Mouse (Mus musculus) layer of hippocampus, adult 18-20 months (tissue): Measurements from ENCODE around the gene Tsks. TPM values are rescaled to one million over a fixed set of nuclear protein-coding genes. Genes with fewer than 3 reads are reported as not detected.
A peak's percentile ranks its signal among the peaks of the same experiment; 100 is the strongest.

Experiments
- DNase-seq, 2 experiments: peaks; one replicate each; pipeline ENCODE4 v3.0.0; 2022; ENCODE audit warnings: low spot score in 2 of 2
- total RNA-seq, 2 experiments: library from RNA; stranded (reverse); gene quantifications; 2 replicates each; pipeline ENCODE4 v1.2.3; 2021

Gene Tsks
- total RNA-seq, 2 experiments from 2014 or later, result 0.79 to 1.2 TPM

DNA sequence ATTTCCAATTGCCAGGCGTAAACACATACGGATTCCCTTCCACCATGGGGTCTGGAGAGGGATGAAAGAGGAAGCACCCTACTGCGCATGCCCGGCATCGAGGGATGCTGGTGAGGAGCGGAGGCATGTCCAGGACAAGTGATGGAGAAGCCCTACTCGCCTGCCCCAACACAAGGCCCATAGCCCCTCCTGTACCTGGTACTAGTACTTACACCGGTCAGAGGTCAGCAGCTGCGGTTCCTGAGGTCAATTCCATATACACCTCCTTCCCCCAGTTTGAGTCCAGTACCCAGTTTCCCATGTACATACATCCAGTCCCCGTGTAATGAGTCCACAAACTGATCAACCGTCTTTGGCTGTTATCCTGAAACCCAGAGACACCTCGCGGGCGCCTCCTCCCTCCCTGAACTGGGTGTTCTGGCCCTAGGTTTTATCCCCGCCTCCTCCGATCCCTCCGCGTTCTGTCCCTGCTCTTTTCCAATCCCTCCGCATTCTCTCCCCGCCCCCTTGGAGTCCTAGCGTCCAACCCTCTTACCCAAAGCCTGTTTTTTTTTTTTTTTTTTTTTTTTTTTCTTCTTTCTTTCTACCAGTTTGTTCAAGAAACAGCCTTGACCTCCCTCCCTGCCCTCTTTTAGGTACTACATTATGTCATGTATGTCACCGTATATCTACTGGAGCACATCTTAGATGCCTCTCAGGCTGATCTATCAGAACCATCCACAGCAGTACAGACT, 31.5 kb downstream of the Tsks start, which contains the start of gene Cpt1c:
Gene Cpt1c (minus strand): TSS at position 469 of the 734 bp plus-strand sequence.
- DNase-seq, result peak; percentile 83 to 94

DNA sequence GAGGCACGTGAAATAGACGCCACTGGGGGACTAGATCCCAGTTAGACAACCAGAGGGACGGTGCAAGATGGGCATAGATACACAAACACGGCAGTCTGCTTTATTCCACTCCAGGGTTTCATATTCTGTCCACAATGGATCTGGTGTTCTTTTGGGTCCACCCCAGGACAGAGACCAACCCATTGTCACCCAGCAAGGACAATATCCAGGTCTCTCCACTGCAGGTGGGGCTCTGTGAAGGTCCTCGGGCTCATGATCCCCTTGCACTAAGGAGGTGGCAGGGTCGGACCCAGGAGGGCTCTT, 32.1 kb downstream of the Tsks start:
- DNase-seq, result no peak

DNA sequence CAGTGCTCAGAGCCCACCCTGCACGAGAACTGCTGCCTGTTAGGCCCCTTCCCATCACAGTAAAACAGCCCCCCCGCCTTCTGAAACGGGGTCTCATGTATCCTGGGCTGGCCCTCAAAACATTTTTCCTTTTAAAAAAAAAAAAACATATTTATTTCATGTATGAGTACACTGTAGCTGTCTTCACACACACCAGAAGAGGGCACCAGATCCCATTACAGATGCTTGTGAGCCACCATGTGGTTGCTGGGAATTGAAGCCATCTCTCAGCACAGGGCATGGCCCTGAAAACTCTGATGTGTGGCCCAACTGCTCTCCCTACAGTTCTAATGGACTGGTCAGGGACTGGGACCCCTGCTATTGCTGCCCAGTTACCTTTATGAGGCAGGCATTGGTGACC, 35.3 kb downstream of the Tsks start:
- no peak for DNase-seq

DNA sequence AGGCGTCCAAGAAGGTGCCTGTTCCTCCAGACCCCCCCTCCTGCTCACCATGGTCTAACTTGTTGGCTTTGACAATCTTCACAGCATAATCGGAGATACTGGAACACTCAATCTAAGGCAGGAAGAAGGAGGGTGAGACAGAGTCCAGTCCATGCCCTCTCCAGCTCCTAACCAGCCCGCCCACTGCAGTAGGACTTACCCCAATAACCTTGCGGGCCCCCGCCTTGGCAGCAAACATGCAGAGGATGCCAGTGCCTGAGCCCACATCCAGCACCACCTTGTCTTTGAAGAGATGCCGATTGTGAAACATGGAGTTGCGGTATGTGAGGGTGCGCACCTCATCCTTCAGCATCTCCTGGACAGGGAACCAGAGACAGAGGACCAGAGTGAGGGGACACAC, 38.5 kb downstream of the Tsks start:
- no peak for DNase-seq

DNA sequence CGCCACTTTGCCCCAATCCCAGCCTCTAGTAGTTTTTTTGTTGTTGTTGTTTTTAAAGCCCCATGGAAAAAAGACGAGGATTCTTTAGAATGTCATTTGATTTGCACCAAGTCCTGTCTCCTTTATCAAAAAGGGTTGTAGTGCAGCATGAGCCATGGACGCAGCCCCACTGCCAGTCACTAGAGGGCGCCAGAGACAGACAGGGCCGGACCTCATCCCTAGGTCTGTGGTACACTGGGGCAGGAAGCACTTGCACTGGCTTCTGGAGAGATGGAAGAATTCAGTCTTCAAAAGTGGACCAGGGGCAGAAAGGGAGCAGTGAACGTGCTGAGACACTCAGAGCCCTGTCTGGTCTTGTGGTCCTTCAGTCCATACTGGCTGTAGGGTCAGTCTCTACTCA, 40.1 kb downstream of the Tsks start:
- DNase-seq, result peak; percentile 69 to 90

DNA sequence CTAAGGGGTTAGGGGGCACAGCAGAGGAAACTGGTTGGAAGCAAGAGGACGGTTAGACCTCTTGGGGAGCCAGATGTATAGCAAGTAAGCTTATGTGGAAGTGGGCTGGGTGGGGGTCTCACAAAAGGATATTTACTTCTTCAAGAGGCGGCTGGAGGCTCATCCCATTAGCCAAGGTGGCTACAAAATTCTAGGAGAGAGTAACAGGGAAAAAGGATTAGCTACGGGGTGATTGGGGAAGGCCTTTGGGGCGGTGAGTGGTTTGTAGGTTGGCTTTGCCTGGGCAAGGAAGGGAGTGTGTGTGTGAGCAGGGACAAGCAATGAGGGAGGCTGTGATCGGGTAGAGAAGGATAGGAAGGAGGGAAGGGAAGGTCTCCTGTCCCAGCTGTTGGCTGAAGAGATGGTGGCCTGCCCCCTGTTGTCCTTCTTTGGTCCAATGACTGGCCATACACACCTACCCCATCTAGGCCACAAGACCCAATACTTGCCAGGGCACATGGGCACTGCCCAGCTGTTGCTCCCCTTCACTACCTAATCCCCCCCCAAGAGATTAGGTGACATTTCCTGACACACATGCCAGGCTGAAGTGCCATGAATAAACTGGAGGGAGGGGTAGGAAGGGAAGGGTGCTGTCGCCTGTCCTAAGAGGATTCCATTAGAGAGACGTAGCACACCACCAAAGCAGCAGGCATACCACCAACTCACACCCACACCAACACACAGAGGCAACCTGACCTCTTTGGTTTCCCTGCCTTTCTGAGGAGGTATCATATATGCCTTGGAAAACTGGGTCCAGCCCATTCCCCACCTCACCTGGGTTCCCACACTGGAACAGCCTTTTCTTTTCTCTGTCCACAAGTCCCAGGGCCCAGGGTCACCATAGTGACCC, 41.2 kb downstream of the Tsks start:
- DNase-seq, result no peak

DNA sequence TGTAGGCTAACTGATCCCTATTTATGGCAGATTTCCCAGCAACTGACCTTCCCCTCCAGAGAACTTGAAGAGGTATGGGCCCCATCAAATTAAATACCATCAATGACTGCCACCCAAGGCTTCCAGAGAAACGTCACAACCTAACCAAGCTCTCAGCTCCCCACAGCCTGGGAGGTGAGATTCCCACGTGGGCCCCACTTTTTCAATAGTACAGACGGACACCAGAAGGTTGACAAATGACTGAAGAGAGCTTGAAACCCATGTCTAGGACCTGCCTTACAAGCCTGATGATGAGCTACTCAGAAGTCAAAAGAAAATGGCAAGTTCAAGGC, 41.8 kb downstream of the Tsks start:
- DNase-seq, result no peak

DNA sequence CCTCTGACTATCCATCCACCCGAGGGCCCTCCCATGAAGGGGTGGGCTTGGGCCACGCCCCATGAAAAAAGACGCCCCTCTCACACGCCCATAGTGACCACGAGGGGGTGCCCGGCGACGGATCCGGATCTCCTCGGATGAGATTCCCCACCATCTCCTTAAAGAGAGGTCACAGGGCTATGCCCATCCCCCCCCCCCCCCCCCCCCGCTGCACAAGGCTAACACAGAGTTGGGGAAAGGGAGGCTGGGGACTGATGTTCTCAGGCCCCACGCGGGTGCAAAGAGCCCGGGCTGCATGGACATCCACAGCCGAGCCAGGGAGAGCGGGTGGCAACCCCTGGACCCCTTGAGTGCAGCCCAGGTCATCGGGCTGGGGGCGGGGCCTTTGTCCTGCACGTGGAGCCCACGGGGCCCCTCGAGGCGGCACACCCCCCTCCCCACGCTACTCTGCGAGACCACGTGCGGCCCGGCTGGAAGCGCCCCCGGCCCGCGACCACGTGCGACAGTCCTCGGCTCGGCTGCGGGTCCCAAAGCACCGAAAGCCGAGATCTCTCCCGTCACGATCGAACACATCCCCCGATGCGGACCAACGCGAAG, 42.7 kb downstream of the Tsks start:
- peak in 1 of 2 experiments; percentile 54 for DNase-seq

DNA sequence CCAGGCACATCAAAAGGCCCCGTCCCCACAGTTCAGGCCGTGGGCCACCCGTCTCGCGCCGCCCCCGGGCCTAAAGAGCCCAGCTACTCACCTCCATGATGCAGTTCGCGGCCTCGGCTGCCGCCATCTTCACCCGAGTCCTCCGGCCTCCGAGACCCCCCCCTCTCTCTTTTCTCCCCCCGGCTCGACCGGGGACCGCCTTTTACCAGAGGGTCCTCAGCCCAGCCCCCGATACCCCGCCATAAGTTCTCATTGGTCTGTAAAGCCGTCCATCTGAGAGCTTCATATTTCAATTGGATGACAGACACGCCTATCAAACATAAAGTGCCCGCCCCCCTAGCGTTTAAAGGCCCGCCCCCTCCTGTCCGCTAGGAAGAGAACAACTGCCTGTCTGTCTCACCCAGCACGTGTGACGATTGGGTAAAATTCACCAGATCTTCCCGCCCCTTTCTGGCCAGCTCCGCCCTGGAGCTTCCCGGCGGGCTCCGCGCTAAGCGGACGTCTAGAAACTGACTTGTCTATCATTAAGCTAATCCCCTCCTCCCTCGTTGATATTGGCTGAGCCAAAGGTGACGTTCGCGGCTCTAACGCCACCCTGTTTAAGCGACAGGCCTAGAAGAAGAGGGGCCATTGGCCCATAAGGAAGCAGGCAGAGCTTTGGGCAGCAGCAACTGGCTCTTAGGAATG, 43.3 kb downstream of the Tsks start, which contains the start of gene Prmt1:
Gene Prmt1 (minus strand): TSS at position 377 of the 687 bp plus-strand sequence.
- DNase-seq, result peak; percentile 99

DNA sequence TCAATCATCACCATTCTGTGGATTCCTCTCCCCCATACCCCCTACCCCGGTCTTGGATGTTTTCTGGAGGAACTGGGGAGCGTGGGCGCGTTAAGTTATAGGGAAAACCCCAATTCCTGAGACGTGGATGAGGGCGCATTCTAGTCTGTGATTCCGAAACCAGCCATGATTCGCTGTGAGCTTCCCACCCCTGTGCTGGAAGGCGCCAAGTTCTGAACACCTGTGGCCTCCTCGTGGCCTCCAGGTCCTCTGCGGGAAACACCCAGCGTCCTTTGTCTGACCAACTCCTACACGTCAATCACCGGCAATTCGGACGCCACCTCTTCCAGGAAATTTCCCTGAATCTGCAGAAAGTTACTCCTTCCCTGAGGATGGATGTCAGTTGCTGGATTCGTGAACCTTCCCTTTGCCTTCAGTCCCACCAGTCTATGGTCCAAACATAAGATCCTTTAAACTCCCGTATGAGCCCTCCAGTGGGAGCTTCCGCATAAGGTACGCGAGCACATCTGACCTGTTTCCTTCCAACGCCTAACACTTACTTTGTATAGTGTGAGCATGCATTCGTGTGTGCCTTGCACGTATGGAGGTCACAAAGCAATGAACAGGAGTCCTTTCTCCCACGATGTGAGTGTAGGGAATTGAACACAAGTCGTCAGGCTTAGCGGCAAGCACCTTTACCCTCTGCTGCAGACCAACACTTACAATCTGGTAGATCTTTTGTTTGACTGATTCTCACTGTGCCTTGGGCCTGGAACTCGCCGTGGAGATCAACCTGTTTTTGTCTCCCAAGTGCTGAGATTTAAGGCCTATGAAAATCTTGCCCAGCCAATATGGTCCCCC, 44.1 kb downstream of the Tsks start:
- DNase-seq, result no peak

DNA sequence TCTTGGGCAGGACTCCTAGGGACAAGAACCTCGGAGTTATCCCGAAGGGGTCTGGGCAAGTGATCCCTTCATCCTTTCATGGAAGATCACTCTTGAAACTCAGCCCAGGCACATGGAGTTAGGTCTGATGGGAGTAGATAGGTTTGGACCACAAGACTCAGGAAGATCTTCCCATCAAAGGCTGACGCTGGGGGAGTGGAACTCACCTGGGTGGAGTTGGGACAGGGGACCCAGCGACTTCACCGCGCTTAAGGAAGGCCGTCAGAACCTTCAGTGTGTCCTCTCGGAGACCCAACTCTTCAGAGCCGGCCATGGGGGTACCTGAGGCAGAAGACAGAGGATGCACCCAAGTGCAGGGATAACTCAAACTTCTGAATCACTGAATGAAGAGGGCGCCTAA, 53.7 kb downstream of the Tsks start:
- DNase-seq, result no peak

DNA sequence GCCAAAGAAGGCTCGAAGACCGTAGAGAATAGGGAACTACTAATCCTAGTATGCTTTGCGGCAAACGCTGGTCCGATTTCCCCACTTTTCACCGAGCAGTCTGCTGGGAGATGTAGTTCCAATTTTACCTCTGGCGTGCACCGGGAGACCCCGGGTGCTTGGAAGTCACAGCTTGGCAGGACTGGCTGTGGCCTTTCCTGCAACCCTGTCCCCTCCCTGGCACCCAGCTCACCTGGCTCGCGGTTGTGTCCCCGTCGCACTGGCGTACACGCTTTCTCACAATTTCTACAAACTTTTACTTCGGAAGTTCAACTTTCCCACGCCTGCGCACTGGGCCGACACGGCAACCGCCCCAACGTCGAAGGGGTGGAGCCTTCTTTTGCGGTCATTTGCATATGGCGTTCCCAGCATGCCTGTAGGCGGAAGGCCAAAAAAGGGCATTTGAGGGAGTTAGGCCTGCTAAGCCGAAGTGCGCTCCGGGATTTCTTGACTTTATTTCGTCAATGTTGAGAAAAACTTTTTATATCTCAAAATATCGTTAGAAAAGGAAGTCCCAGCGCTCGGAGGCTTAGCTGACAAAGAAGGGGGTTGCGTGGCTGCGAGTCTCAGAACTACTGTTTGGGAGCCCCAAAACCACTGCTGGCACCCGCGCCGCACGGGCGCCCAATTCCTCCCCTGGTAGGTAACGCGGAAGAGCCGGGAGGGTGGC, 54.4 kb downstream of the Tsks start, which contains the start of gene Irf3:
Gene Irf3 (plus strand): TSS at position 418 of the 709 bp plus-strand sequence.
- DNase-seq, result peak; percentile 95 to 98

DNA sequence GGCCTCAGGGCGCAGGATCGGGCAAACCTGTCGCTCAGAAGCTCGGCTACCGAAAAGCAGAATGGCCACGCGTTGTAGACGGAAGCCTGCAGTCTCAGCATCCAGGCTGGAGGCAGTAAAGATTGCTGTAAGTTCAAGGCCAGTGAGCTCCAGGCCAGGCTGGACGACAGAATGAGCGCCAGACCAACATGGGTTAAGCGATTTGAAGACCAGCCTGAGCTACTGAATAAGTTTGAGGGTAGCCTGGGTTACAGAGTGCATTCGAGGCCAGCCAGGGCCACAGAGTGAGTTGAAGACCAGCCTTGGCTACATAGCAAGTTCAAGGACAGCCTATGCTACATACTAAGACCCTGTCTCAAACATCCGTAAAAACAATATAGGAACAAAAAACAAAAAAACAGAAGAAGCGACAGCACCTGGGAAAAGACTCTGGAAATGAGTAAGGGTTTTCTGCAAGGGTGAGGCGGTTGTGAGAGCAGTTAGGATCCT, 55.0 kb downstream of the Tsks start:
- no peak for DNase-seq

DNA sequence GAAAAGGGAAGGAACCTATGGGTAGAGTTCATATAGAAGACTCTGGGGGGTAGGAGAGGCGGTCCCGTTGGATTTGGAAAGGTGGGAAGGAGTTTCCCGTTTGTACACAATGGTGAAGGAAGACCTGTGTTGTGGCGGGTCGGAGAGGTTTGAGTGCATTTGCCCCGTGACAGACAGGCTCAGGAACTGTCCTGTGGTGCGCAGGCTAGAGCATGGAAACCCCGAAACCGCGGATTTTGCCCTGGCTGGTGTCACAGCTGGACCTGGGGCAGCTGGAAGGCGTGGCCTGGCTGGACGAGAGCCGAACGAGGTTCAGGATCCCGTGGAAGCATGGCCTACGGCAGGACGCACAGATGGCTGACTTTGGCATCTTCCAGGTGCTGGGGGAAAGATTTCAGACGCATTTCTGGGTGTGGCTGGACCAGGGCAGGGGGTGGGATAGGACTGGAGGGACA, 55.5 kb downstream of the Tsks start, which contains the start of gene Bcl2l12:
Gene Bcl2l12 (minus strand): TSS at position 212 of the 455 bp plus-strand sequence.
- no peak for DNase-seq

DNA sequence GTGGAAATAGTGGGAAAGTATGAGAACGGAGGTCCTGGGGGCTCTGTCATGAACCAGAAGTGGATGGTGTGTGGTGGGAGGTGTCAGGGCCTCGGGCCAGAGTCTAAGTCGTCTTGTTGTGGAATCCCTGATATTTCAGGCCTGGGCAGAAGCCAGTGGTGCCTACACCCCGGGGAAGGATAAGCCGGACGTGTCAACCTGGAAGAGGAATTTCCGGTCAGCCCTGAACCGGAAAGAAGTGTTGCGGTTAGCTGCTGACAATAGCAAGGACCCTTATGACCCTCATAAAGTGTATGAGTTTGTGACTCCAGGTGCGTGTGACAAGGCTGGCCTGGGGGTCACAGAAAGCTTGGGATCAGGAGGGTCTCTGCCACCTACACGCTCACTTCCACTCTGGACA, 56.7 kb downstream of the Tsks start:
- no peak for DNase-seq

DNA sequence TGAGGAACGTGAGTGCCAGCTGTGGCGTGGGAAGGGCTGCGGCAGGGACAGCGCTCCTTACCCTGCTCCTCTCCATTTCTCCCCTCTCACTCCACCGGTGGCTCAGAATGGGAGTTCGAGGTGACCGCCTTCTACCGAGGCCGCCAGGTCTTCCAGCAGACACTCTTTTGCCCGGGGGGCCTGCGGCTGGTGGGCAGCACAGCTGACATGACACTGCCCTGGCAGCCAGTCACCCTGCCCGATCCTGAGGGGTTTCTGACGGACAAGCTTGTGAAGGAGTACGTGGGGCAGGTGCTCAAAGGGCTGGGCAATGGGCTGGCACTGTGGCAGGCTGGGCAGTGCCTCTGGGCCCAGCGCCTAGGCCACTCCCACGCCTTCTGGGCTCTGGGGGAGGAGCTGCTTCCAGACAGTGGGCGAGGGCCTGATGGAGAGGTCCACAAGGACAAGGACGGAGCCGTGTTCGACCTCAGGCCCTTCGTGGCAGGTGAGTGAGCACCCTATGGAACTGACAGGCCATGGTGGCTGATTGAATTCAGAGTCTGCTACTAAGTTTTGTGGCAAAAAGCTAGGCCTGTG, 57.6 kb downstream of the Tsks start:
- no peak for DNase-seq

DNA sequence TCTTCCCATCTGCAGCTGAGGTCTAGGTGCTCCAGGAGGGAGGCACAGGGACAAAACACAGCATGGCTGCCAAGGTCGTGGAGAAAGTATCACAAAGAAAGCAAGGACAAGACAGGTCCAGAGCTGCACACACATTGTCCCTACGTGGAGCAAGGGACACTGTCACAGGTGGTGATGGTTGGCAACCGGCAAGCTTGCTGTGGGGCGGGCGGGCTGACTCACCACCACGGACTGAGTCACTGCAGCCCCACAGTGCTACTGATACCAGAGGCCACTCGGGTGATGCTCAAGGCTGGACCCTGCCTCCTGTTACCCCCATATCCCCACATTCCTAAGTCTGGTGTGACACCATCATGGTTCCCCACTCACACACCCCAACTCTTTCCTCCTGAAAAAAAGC, 59.4 kb downstream of the Tsks start:
- no peak for DNase-seq

DNA sequence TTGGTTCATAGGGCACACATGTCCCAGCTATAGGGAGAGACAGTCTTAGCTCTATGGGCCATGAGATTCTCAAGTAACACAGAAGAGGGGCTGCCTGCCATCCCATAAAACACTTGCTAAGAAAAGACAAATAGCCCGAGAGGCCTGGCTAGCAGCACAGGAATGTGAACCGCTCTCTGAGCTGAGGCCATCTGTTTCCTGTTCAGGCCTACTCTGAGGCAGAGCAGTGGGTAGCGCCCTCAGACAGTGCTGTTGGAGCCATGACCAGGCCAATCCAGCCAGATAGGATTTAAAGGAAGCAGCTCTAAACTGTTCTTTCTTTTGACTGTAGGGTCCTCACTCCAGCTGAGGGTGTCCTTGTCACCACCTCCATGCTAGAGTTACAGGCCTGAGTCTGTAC, 61.5 kb downstream of the Tsks start:
- DNase-seq, result no peak

DNA sequence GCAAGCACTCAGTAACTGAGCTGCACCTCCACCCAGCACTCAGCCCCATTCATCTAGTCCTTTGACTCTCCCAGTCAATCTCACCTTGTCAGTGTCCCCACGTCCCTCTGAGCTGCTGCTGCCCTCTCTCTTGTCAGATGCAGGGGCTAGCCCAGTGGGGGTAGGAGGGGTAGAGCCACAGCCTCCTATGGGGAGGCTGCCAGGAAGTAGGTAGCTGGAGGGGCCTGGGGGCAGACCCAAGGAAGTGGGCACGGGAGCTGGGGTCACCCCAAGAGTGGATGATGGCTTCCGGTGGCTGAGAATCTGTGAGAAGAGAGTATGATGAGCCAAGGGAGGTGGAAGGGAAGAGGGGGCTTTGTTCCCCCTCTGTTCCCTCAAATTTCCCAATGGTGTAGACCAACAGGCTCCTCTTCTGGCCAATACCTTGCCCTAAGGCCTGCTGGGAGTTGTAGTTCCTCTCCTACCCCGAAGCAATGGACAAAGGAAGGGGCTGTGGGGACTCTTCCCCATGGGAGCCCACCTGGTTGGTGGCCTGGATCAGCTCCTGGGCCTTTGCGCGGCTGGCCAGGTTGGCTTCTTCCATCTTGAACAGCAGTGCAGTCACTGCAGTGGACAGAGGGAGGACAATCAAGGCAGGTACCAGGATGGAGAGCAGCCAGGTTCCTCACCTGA, 62.5 kb downstream of the Tsks start:
- no peak for DNase-seq
